ENCODE assay signal across 12 mouse cellular contexts in the genomic region with DNA sequence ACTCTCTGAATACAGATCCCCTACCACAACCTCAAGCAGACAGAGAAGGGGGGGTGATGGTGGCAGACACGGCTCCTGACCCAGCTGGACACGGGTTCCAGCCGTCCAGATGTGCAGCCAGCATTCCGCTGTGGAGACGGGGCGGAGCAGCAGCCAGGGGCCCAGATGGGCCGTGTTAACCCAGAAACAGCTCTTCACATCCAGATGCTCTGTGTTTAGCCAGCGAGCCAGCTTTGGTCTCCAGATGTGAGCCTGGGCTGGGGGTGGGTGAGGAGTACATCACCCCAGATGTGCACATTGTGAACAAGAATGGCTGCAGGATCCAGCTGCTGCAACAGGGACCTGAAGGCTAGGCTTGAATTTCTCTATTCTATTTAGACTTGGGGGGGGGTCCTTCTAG. TPM values are rescaled to one million over a fixed set of nuclear protein-coding genes. Genes with fewer than 3 reads are reported as not detected.
DNase-seq lines count a peak whose midpoint lies in the region; ATAC-seq and TF ChIP-seq lines count a peak whose summit lies in the region.
"Had no signal": no experiment of that assay in that cellular context is flagged by ENCODE, and none has a peak within 500 bp of the region (broad histone marks: within the 10 kb centered on the region; RNA-seq: fewer than 3 reads in every experiment).

No protein-coding gene starts in this region.

- no peak overlapping the region for H3K9ac ChIP-seq in limb, embryonic 12.5 days (replicated peaks)
- no peak overlapping the region for H3K9ac ChIP-seq in stomach, postnatal 0 days (ENCODE audit: low read length)

- peak; percentile 46 for DNase-seq in gastrocnemius, adult 18-20 months (ENCODE audit: low spot score)
- no peak for DNase-seq in gastrocnemius, postnatal 10 days
- peak; percentile 53 for DNase-seq in testis, postnatal 10 days (ENCODE audit: low spot score)
- no peak for DNase-seq in testis, postnatal 14 days (ENCODE audit: low spot score)
- DNase-seq in stomach, postnatal 0 days (ENCODE audit: low spot score) = no peak
- DNase-seq in layer of hippocampus, adult 2 months (ENCODE audit: low spot score in 2 of 2) = no peak
- DNase-seq: left cerebral cortex, postnatal 4 days; right cerebral cortex, postnatal 25 days had no signal

- H3K4me1 ChIP-seq in limb, embryonic 12.5 days (replicated peaks) = peaks cover 27% of the 10 kb centered on the region
- peaks cover 5% of the 10 kb centered on the region for H3K4me1 ChIP-seq in stomach, postnatal 0 days (replicated peaks; ENCODE audit: control insufficient read depth, insufficient read depth)

- H3K27ac ChIP-seq in limb, embryonic 12.5 days = peak overlapping the region; percentile 24
- H3K27ac ChIP-seq in stomach, postnatal 0 days (replicated peaks) = no peak overlapping the region
- no peak overlapping the region for H3K27ac ChIP-seq in layer of hippocampus, adult 2 months

- no peaks in the 10 kb centered on the region for H3K36me3 ChIP-seq in limb, embryonic 12.5 days
- no peaks in the 10 kb centered on the region for H3K36me3 ChIP-seq in stomach, postnatal 0 days (ENCODE audit: control insufficient read depth, insufficient read depth, low read length)

- 7% methylated on average over 8 of the region's 8 CpGs for WGBS in limb, embryonic 12.5 days
- 43% methylated on average over 8 of the region's 8 CpGs for WGBS in stomach, postnatal 0 days

- H3K27me3 ChIP-seq in limb, embryonic 12.5 days = 0 out of 2 replicates have a peak, but pooled peaks cover 4% of the 10 kb centered on the region
- no peaks in the 10 kb centered on the region for H3K27me3 ChIP-seq in stomach, postnatal 0 days (ENCODE audit: control insufficient read depth, insufficient read depth, low read length)

- no peak overlapping the region for H3K4me2 ChIP-seq in limb, embryonic 12.5 days
- no peak overlapping the region for H3K4me2 ChIP-seq in stomach, postnatal 0 days (replicated peaks; ENCODE audit: low read depth)

- TF ChIP-seq CTCF in stomach, postnatal 0 days (IDR thresholded peaks at IDR 0.05; ENCODE audit: low read depth) = no peak
- no peak for TF ChIP-seq CTCF in layer of hippocampus, adult 2 months (conservative IDR thresholded peaks at IDR 0.05)

- peak; percentile 79 for ATAC-seq in limb, embryonic 12.5 days (ENCODE audit: insufficient number of reproducible peaks, insufficient read depth, low FRiP score, low TSS enrichment, low read depth)
- peak; percentile 46; the same call in 1 of the 2 replicates for ATAC-seq in stomach, postnatal 0 days (ENCODE audit: low FRiP score, low TSS enrichment)
- ATAC-seq in monocyte, adult 5-6 weeks (replicated peaks; ENCODE audit: insufficient number of reproducible peaks, low FRiP score, low TSS enrichment, poor library complexity, severe bottlenecking) = no peak
- ATAC-seq: midbrain, embryonic 16.5 days had no signal

- 0 out of 2 replicates have a peak, but pooled peaks cover 6% of the 10 kb centered on the region for H3K9me3 ChIP-seq in limb, embryonic 12.5 days
- H3K9me3 ChIP-seq in stomach, postnatal 0 days (ENCODE audit: control insufficient read depth, low read length) = no peaks in the 10 kb centered on the region

- no peak for TF ChIP-seq EP300 in stomach, postnatal 0 days (optimal IDR thresholded peaks at IDR 0.05)

- H3K4me3 ChIP-seq in limb, embryonic 12.5 days (replicated peaks) = no peak overlapping the region
- no peak overlapping the region for H3K4me3 ChIP-seq in stomach, postnatal 0 days (ENCODE audit: low read depth, low read length)
- H3K4me3 ChIP-seq in layer of hippocampus, adult 2 months = no peak overlapping the region
- H3K4me3 ChIP-seq: erythroblast, embryonic 14.5 days had no signal

RNA-seq across cellular contexts. Expression of a gene that starts 11.2 kb away (rescaled TPM):
- total RNA-seq in gastrocnemius, adult 18-20 months (2021) = not detected
- total RNA-seq in gastrocnemius, postnatal 10 days (2021) = not detected
- not detected in 2 replicates for polyA plus RNA-seq in limb, embryonic 12.5 days (2016; fragmentation: Nextera tagmentation; extraction: Ambion mirVana)
- not detected in 2 replicates for polyA plus RNA-seq in stomach, postnatal 0 days (2015; fragmentation: Nextera tagmentation; extraction: Ambion mirVana)
- total RNA-seq in monocyte, adult 5-6 weeks (2017) = not detected in 3 replicates
- not detected for total RNA-seq in layer of hippocampus, adult 2 months (2021)
- total RNA-seq: left cerebral cortex, postnatal 4 days had no signal
- polyA plus RNA-seq: midbrain, embryonic 16.5 days had no signal

RNA-seq across cellular contexts. Expression of a gene that starts 20.0 kb away (rescaled TPM):
- not detected for total RNA-seq in gastrocnemius, adult 18-20 months (2021)
- under 1 TPM in 1 of 2 experiments, not detected in 1; 0.84 TPM for total RNA-seq in gastrocnemius, postnatal 10 days (2021)
- 2.1 and 2.5 TPM in 2 replicates for polyA plus RNA-seq in limb, embryonic 12.5 days (2016; fragmentation: Nextera tagmentation; extraction: Ambion mirVana)
- polyA plus RNA-seq in stomach, postnatal 0 days (2015; fragmentation: Nextera tagmentation; extraction: Ambion mirVana) = 0.24 and 0.29 TPM in 2 replicates
- total RNA-seq in monocyte, adult 5-6 weeks (2017) = not detected in 3 replicates
- total RNA-seq in layer of hippocampus, adult 2 months (2021) = not detected
- total RNA-seq: left cerebral cortex, postnatal 4 days had no signal
- polyA plus RNA-seq: midbrain, embryonic 16.5 days had no signal

RNA-seq across cellular contexts. Expression of a gene that starts 36.9 kb away (rescaled TPM):
- 1 to 10 TPM; 4.2 to 5.6 TPM for total RNA-seq in gastrocnemius, adult 18-20 months (2021)
- 1 to 10 TPM; 7.4 to 8.6 TPM for total RNA-seq in gastrocnemius, postnatal 10 days (2021)
- polyA plus RNA-seq in limb, embryonic 12.5 days (2016; fragmentation: Nextera tagmentation; extraction: Ambion mirVana) = 17.8 and 19.7 TPM in 2 replicates
- 9.4 and 10.2 TPM in 2 replicates for polyA plus RNA-seq in stomach, postnatal 0 days (2015; fragmentation: Nextera tagmentation; extraction: Ambion mirVana)
- 1.3 to 1.6 TPM in 2 of 3 replicates, not detected in the other for total RNA-seq in monocyte, adult 5-6 weeks (2017)
- total RNA-seq in layer of hippocampus, adult 2 months (2021) = 10 to 100 TPM in 1 of 2 experiments, 1 to 10 TPM in 1; 8.2 to 10.8 TPM

RNA-seq across cellular contexts. Expression of a gene that starts 51.4 kb away (rescaled TPM):
- total RNA-seq in gastrocnemius, adult 18-20 months (2021) = not detected
- not detected for total RNA-seq in gastrocnemius, postnatal 10 days (2021)
- 7.7 and 10.1 TPM in 2 replicates for polyA plus RNA-seq in limb, embryonic 12.5 days (2016; fragmentation: Nextera tagmentation; extraction: Ambion mirVana)
- polyA plus RNA-seq in stomach, postnatal 0 days (2015; fragmentation: Nextera tagmentation; extraction: Ambion mirVana) = 43.8 and 51.6 TPM in 2 replicates
- not detected in 3 replicates for total RNA-seq in monocyte, adult 5-6 weeks (2017)
- total RNA-seq in layer of hippocampus, adult 2 months (2021) = not detected
- polyA plus RNA-seq: erythroblast, embryonic 14.5 days; midbrain, embryonic 16.5 days had no signal

Comparison
In these comparisons a context has a peak if more than half of its experiments do, and no peak if none do; other contexts are left out.
1. DNase-seq: peak in gastrocnemius, adult 18-20 months (single experiment) and testis, postnatal 10 days (single experiment); none in gastrocnemius, postnatal 10 days (single experiment), testis, postnatal 14 days (single experiment), stomach, postnatal 0 days (single experiment) and layer of hippocampus, adult 2 months (0 of 2).